Mouse (Mus musculus): Measurements from ENCODE around the gene Lmx1a.

Gene Lmx1a

DNA sequence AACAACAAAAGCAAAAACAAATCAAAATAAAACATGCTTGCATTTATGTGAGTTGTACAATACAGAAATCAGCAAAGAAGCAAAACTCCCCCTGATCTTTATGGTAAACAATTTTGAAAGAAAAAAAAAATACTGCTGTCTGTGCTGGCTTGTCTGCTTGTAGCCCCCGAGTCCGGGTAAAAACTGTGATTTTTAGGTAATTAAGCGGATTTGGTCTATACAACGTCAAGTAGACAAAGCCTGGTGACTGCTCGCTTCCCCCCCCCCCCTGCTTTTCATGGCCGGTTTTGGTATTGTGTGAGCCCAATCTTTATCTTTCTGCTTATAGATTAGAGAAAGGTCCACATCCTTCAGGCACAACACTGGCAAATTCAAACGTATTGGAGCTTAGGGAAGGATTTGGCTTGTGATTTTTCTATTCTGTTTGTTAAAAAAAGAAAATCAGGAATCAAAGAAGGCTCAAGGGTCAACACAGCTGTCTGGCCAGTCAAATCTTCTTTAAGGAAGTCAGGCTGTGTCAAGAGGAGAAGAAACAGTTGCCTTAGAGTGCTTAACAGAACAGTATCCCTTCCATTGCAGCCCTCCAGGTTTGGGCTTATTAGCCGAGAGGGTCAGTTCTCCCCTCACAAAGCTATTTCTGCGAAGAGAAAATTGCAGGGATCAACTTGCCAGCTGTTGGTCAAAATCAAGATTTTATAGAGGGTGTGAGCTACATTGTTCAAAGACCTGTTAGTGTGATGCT is 4.6 kb downstream of the Lmx1a start:
- in situ Hi-C loops (cut with MboI, MseI): no loop called here

GRCm38 (mm10) chr1:167694731-167695130 is 5.7 kb downstream of the Lmx1a start:
- in situ Hi-C loops (cut with MboI, MseI): no loop called here

DNA sequence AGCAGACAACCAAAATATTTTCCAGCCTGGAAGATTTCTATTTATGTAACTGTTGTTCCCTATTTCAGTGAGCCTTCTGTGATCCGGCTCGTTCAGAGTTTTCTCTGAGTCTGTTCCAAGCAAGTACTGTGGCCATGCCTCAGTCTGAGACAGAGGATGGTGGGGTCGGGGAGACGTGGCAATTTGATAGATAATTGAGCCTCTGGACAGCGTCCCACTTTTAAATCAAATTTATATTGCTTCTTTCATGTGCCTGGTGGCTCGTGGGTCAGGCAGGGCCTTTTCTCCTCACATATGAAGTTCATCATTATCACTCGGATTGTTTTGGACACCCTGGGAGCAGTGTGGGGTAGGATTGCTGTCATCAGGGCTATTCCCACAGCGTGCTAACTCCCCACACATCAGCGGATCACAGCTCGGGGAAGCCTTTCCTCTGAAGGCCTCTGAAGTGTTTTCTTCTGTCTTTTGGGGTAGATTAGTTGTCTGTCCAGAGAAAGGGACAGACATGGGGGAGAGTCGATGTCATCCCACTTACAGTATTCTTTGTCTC is 6.9 kb downstream of the Lmx1a start:
- in situ Hi-C loops (cut with MboI, MseI): no loop called here

GRCm38 (mm10) chr1:167699706-167700105 is 10.7 kb downstream of the Lmx1a start:
- in situ Hi-C loops (cut with MboI, MseI): no loop called here

- in situ Hi-C loops (cut with MboI, MseI): no loop called here
These were observed 11.2 kb downstream of the Lmx1a start for GRCm38 (mm10) chr1:167700221-167700620.

DNA sequence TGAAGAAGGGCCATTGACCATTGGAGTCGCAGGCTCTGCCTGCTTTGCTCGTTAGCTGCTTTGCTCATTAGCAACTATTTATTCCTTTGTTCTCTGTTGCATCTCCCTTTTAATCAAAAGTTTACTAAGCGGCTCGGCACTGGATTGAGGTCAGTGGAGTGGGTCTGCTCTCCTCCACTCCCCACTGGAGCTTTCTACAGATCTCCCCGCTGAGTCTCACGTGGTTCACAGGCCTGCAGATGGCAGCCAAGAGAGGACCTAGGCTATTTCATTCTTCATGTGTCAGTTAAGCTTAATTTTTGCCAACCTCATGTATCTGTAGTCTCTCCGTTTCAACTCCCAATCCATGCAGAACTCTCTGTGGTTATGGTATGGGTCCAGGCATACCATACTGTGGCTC is 16.5 kb downstream of the Lmx1a start:
- in situ Hi-C loops (cut with MboI, MseI): no loop called here

DNA sequence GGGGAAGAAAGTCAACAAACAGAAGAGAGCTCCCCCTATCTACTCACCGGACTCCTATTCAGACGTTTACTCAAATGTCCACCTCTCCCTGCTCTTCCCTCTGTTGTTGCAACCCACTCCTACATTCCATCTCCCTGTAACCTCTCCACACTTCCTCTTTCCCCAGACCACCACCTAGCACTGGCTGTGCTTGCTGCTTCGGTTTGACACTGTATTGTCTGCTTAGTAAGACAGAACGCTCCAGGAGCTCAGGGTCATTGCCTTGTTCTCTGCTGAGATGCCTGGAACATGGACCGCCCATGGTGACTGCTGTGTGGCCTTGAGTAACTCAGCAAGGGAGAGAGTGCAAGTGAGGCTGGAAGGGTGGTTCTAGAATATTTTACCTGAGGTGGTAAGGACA is 19.7 kb downstream of the Lmx1a start:
- in situ Hi-C loops (cut with MboI, MseI): no loop called here

GRCm38 (mm10) chr1:167715730-167716341 is 26.8 kb downstream of the Lmx1a start:
- in situ Hi-C loops (cut with MboI, MseI): no loop called here

GRCm38 (mm10) chr1:167734471-167734870 is 45.4 kb downstream of the Lmx1a start:
- in situ Hi-C loops (cut with MboI, MseI): no loop called here

GRCm38 (mm10) chr1:167736793-167737192 is 47.8 kb downstream of the Lmx1a start:
- in situ Hi-C loops (cut with MboI, MseI): no loop called here

GRCm38 (mm10) chr1:167739286-167739685 is 50.2 kb downstream of the Lmx1a start:
- in situ Hi-C loops (cut with MboI, MseI): no loop called here

GRCm38 (mm10) chr1:167746676-167747075 is 57.6 kb downstream of the Lmx1a start:
- in situ Hi-C loops (cut with MboI, MseI): no loop called here

- in situ Hi-C loops (cut with MboI, MseI): no loop called here
These were observed 63.6 kb downstream of the Lmx1a start for GRCm38 (mm10) chr1:167752661-167753060.

- in situ Hi-C loops (cut with MboI, MseI): no loop called here
These were observed 65.0 kb downstream of the Lmx1a start for GRCm38 (mm10) chr1:167754085-167754484.

- in situ Hi-C loops (cut with MboI, MseI): no loop called here
These were observed 65.8 kb downstream of the Lmx1a start for GRCm38 (mm10) chr1:167754636-167755522.

- in situ Hi-C loops (cut with MboI, MseI): no loop called here
These were observed 69.2 kb downstream of the Lmx1a start for GRCm38 (mm10) chr1:167758208-167758607.

GRCm38 (mm10) chr1:167760307-167760706 is 71.3 kb downstream of the Lmx1a start:
- in situ Hi-C loops (cut with MboI, MseI): no loop called here

DNA sequence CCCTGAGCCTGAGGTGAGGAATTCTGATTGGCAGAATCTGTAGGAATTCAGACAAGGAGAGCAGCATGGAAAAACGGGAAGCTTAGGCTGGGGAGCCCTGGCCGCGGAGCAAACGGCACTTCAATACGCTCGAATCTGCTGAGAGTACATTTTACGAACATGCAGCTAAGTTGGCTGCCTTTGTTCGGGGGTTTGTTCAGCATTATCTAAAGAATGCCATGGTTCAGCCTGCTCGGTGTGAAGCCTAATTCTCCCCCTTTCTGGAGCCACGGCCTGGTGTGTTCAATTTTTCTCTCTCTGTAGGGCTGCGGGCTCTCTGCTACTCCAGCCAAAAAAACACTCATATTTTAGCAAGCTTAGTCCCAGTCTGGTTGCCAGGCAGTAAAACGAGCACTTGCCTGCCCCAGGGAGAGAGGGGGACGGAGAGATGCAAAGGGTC is 72.8 kb downstream of the Lmx1a start:
- in situ Hi-C loops (cut with MboI, MseI): no loop called here

DNA sequence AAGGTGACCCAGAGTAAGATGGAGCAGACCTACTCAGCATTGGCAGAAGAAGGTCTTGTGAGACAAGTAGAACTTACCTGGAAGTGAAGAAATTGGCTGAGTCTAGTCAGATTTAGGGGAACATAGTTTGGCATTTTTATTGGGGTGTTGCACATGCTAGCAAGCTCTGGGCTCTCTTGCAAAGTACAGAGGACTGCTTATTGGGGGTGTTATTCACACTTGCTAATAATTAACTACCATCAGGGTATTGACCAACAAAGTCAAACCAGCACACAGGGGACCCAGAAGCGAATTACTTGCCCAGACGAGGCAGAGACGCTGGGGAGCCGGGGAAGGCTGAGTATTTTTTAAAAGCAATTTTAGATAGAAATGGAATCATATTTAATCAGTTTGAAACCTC is 77.6 kb downstream of the Lmx1a start:
- in situ Hi-C loops (cut with MboI, MseI): no loop called here

DNA sequence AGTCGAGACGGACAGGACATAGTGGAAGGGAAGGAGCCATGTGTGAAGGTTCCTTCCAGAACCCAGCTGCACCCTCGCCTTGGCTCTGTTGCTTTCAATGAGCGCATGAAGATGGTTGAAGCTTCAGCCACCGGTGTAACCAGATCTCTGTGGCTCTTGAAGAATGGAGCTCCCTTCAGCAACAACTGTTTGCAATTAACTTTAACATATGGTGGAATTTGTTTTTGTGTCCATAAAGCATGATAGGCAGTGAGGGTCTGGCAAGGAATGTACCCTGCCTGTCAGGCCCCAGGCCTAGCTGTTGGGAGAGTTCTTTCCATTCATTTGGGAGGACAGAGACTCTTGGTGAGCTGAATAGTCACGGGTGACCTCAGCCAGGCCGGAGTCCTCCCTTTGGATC is 81.4 kb downstream of the Lmx1a start:
- in situ Hi-C loops (cut with MboI, MseI): no loop called here

DNA sequence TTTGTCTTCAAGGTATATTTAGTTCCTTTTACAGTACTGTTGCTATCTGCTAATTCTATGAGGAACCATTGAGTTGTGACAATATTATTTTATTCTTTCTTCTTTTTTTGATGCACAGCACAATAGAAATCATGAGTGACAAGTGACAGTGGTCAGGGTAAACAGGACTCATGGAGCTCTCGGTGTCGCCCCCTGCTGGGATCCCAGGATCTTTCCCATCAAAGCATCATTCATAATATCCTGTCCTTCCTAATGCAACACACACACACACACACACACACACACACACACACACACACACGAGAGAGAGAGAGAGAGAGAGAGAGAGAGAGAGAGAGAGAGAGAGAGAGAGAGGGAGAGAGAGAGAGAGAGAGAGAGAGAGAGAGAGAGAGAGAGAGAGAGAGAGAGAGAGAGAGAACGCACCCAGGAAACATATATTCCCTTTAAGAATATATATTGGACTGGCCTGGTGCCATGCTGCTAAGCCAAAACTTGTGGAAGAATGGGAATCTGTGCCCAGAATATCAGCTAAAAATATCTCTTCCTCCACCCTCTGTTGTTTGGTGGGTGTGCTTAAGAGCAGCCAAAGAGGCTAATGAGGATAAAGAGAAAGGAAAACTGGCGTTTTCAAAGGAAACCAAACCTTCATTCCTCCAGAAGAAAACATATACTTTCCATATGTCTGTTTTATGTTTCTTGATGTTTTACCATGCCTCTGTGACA is 90.9 kb downstream of the Lmx1a start:
- in situ Hi-C loops (cut with MboI, MseI): no loop called here

All from T-helper 1 cell (primary cell).